Mouse (Mus musculus) stomach, postnatal 0 days (tissue): ENCODE measurements around the gene Cdh4. TPM values are rescaled to one million over a fixed set of nuclear protein-coding genes. Genes with fewer than 3 reads are reported as not detected.

Source experiments
- ATAC-seq: fragments of 200-750 bp; cut with Nextera tagmentation; 2 replicates; pipeline ENCODE4 v1.8.0; 2017; ENCODE audit not compliant: low FRiP score, low TSS enrichment
- DNase-seq: peaks from one replicate; pipeline ENCODE4 v3.0.0-alpha.2; 2016; ENCODE audit warnings: low spot score
- H3K27ac ChIP-seq: fragments of 300-500 bp; sonication (generic); replicated peaks from 2 replicates; pipeline ENCODE4 v1.5.1; 2014; ENCODE audit warnings: mild to moderate bottlenecking, control low read depth
- H3K27me3 ChIP-seq: fragments of 300-500 bp; sonication (generic); 2 replicates; pipeline ENCODE4 v1.6.1; 2014; ENCODE audit warnings: low read length; ENCODE audit not compliant: control insufficient read depth, insufficient read depth
- H3K36me3 ChIP-seq: fragments of 300-500 bp; sonication (generic); 2 replicates; pipeline ENCODE4 v1.6.1; 2014; ENCODE audit warnings: low read length, mixed read lengths; ENCODE audit not compliant: control insufficient read depth, insufficient read depth
- H3K4me1 ChIP-seq: fragments of 300-500 bp; sonication (generic); replicated peaks from 2 replicates; pipeline ENCODE4 v1.6.1; 2014; ENCODE audit warnings: antibody characterized with exemption; ENCODE audit not compliant: control insufficient read depth, insufficient read depth
- H3K4me2 ChIP-seq: fragments of 300-500 bp; sonication (generic); replicated peaks from 2 replicates; pipeline ENCODE4 v1.6.1; 2014; ENCODE audit warnings: low read depth, mild to moderate bottlenecking, control low read depth, moderate library complexity
- H3K4me3 ChIP-seq: fragments of 300-500 bp; sonication (generic); 2 replicates; pipeline ENCODE4 v1.5.1; 2014; ENCODE audit warnings: low read depth, low read length, control low read depth
- H3K9ac ChIP-seq: fragments of 300-500 bp; sonication (generic); 2 replicates; pipeline ENCODE4 v1.6.1; 2014; ENCODE audit warnings: mild to moderate bottlenecking, low read length, control low read depth, mixed read lengths
- H3K9me3 ChIP-seq: fragments of 300-500 bp; sonication (generic); 2 replicates; pipeline ENCODE4 v1.6.1; 2016; ENCODE audit warnings: low read length; ENCODE audit not compliant: control insufficient read depth
- CTCF ChIP-seq: IDR thresholded peaks from 2 replicates; pipeline ENCODE4 v1.5.1; 2016; ENCODE audit warnings: antibody characterized with exemption, low read depth, mild to moderate bottlenecking, moderate library complexity
- EP300 ChIP-seq: optimal IDR thresholded peaks from 2 replicates; pipeline ENCODE3; 2016; ENCODE audit warnings: antibody characterized with exemption
- WGBS: fragments of 180-500 bp; shearing (Covaris S2); extraction: QIAGEN DNeasy Blood & Tissue Kit; methylation state at CpG from one replicate; pipeline ENCODE4 v1.1.7; 2014; 5-methylcytosine and 5-hydroxymethylcytosine counted together
- polyA plus RNA-seq: library from polyadenylated mRNA; unstranded; fragments of >200 nt; fragmentation: Nextera tagmentation; extraction: Ambion mirVana; gene quantifications from 2 replicates; pipeline ENCODE4 v1.2.1, GENCODE M21; 2015

Gene Cdh4
- polyA plus RNA-seq, 1 experiment from 2014 or later: 3.1 TPM

DNA sequence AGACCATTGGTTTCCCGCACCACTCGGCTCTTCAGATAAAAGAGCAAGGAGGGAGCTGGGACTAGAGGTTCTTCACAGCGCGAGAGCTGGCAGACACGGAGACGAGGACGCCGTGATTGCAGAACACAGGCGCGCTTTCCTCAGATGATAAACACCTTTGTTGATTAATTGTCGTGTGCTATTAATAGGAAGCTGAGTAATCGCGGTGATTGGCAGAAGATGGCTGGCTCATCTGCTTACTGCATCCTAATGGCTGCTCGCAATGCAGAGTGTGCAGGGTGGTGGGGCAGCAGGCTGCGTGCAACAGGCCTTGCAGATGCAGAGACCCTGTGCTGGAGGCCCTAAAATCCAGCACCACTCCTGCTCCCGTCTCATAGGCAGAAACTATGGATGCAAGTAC, 68.2 kb downstream of the Cdh4 start:
- no peaks in the 10 kb centered on the region for H3K9me3 ChIP-seq
- WGBS: 79% methylated on average over 16 of the region's 16 CpGs
- DNase-seq (no peak), ATAC-seq (no peak)
- H3K27me3 ChIP-seq: no peaks in the 10 kb centered on the region
- TF ChIP-seq CTCF: no peak
- TF ChIP-seq EP300: no peak
- no peak overlapping the region for H3K27ac ChIP-seq
- no peaks in the 10 kb centered on the region for H3K36me3 ChIP-seq
- H3K4me3 ChIP-seq: no peak overlapping the region
- H3K4me1 ChIP-seq: no peaks in the 10 kb centered on the region
- H3K4me2 ChIP-seq: no peak overlapping the region
- no peak overlapping the region for H3K9ac ChIP-seq

DNA sequence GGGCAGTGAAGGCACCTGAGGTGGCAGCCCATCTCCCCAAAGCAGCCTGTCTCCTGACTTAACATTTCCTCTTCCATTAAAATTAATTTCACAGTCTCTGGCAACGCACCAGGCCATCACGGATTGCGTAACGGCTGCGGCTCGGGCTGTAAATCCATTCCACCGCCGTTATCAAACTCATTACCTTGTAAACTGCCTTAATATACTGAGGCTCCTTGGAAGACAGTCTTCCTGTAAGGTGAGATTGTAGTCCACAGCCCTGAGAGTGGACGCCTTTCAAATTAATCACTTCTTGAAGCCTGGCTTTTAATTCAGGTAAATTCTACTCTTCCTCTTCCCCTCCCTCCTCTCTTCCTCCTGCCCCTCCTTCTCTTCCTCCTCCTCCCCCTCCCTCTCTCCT, 74.3 kb downstream of the Cdh4 start:
- no peak for TF ChIP-seq CTCF
- TF ChIP-seq EP300: no peak
- no peak overlapping the region for H3K9ac ChIP-seq
- no peaks in the 10 kb centered on the region for H3K4me1 ChIP-seq
- DNase-seq (no peak), ATAC-seq (no peak)
- H3K4me3 ChIP-seq: no peak overlapping the region
- WGBS: 80% methylated on average over 9 of the region's 9 CpGs
- no peaks in the 10 kb centered on the region for H3K27me3 ChIP-seq
- no peak overlapping the region for H3K27ac ChIP-seq
- no peaks in the 10 kb centered on the region for H3K36me3 ChIP-seq
- no peak overlapping the region for H3K4me2 ChIP-seq
- no peaks in the 10 kb centered on the region for H3K9me3 ChIP-seq

DNA sequence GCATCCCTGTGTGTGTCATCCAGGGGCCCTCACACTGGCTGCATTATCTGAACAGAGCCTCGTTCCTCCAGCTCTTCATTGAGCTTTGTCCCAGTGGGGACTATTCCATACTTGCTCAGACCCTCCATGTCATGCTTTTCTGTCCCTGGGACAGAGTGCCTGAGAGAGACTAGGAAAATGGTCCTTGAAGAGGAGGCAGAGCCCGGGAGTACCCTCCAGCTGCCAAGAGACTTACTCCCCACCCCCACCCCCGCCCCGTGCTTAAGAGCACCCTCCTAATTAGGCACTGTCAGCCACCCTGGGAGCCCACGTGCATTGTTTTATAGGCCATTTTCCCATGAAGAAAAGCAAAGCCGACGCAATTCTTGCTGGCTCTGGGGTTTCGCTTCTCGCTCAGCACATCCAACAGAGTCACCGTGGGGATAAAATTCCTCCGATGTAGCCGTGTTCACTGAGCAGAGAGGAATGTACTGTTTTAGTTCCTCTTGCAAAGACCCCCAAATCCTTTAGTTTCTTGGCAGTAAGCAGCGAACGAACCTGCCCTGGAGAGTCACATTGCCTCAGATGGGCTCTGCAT, 76.3 kb downstream of the Cdh4 start:
- Histone ChIP-seq H3K27me3 (no peaks in the 10 kb centered on the region), H3K4me2 (no peak overlapping the region), H3K36me3 (no peaks in the 10 kb centered on the region), H3K4me1 (no peaks in the 10 kb centered on the region), H3K4me3 (no peak overlapping the region), H3K9me3 (no peaks in the 10 kb centered on the region), H3K27ac (no peak overlapping the region), H3K9ac (no peak overlapping the region)
- DNase-seq (no peak), ATAC-seq (no peak)
- TF ChIP-seq EP300 (no peak), CTCF (no peak)
- WGBS: 52% methylated on average over 14 of the region's 14 CpGs

DNA sequence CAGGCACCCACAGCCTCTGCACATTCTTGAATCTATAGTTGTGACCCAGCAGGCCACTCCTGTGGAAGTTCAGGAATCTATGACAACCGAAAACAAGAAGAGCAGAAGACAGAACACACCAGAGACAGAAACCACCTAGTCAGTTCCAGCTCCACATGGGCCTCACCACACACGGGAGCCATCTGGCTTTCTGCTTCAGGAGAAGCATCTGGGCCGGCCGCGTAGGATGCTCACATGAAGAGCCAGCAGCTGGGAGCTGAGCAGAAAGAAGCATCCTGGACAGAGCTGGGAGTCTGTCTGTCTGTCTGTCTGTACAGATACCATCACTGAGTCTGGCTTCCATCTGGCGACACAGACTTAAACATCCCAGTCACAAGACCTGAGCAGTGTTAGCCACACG, 76.9 kb downstream of the Cdh4 start:
- H3K4me1 ChIP-seq: no peaks in the 10 kb centered on the region
- TF ChIP-seq CTCF: no peak
- no peak for TF ChIP-seq EP300
- 85% methylated on average over 7 of the region's 7 CpGs for WGBS
- DNase-seq: no peak
- no peak for ATAC-seq
- no peaks in the 10 kb centered on the region for H3K9me3 ChIP-seq
- H3K9ac ChIP-seq: no peak overlapping the region
- H3K36me3 ChIP-seq: no peaks in the 10 kb centered on the region
- H3K27ac ChIP-seq: no peak overlapping the region
- H3K4me3 ChIP-seq: no peak overlapping the region
- no peak overlapping the region for H3K4me2 ChIP-seq
- no peaks in the 10 kb centered on the region for H3K27me3 ChIP-seq

DNA sequence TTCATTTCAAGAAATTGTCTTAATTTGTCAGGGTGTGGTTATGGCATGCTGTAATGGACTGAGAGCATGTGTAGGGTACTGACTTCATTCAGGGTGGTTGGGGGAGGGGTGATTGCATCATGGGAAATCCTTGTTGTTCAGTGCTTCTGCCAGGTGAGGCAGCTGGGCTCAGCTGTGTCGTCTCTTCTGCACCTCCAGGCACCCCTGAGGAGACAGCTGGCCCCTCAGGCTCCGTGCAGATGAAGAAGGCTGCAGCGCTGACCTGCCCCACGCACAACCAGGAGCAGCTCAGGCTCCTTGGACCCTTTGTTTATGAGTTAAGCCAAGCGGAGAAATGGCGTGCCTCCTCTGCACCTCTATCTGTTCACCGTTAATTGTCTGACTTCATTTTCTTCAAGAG, 77.7 kb downstream of the Cdh4 start:
- TF ChIP-seq CTCF: no peak
- DNase-seq (no peak), ATAC-seq (no peak)
- H3K4me2 ChIP-seq: no peak overlapping the region
- H3K9ac ChIP-seq: no peak overlapping the region
- H3K9me3 ChIP-seq: no peaks in the 10 kb centered on the region
- H3K27ac ChIP-seq: no peak overlapping the region
- H3K36me3 ChIP-seq: no peaks in the 10 kb centered on the region
- WGBS: 52% methylated on average over 7 of the region's 7 CpGs
- no peak overlapping the region for H3K4me3 ChIP-seq
- H3K27me3 ChIP-seq: no peaks in the 10 kb centered on the region
- H3K4me1 ChIP-seq: no peaks in the 10 kb centered on the region

DNA sequence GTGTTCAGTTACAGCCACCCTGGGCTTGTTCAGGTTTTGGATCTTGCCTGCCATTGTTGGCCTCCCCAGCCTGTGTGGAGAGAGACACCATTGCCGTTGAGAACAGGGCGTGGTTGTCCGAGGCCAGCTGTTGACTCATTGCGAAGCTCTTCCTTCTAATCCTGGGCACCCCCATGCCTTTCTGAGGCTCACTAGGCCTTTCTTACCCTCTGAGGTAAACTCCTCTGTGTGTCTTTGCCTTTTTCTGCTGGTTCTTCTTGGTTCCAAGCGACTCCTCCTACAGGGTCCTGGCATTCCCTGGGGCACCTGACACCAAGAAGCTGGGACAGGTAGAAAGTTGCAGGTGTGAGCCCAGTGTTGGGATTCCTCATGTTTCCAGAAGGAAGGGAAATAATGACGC, 78.7 kb downstream of the Cdh4 start:
- Histone ChIP-seq H3K9me3 (no peaks in the 10 kb centered on the region), H3K27ac (no peak overlapping the region), H3K4me2 (no peak overlapping the region), H3K4me1 (no peaks in the 10 kb centered on the region), H3K4me3 (no peak overlapping the region), H3K36me3 (no peaks in the 10 kb centered on the region), H3K9ac (no peak overlapping the region), H3K27me3 (no peaks in the 10 kb centered on the region)
- TF ChIP-seq EP300: no peak
- TF ChIP-seq CTCF: no peak
- no peak for DNase-seq
- ATAC-seq: no peak
- WGBS: 72% methylated on average over 6 of the region's 6 CpGs
